Mouse (Mus musculus) forebrain, embryonic 14.5 days (tissue): ENCODE data around the gene Scn10a. TPM values are rescaled to one million over a fixed set of nuclear protein-coding genes. Genes with fewer than 3 reads are reported as not detected.
A peak's percentile ranks its signal among the peaks of the same experiment; 100 is the strongest.

ENCODE experiments used
- ATAC-seq: fragments of 200-750 bp; cut with Nextera tagmentation; 2 replicates; pipeline ENCODE4 v1.8.0; 2017; ENCODE audit warnings: mild to moderate bottlenecking, moderate library complexity
- DNase-seq: peaks from one replicate; pipeline ENCODE4 v3.0.0-alpha.2; 2015; ENCODE audit warnings: low spot score
- H3K27ac ChIP-seq: fragments of 300-500 bp; sonication (generic); 2 replicates; pipeline ENCODE4 v1.5.1; 2014; ENCODE audit warnings: low read depth, mild to moderate bottlenecking, control low read depth, low read length, moderate library complexity
- H3K27me3 ChIP-seq: fragments of 300-500 bp; sonication (generic); replicated peaks from 2 replicates; pipeline ENCODE4 v1.6.1; 2014; ENCODE audit warnings: low read length, control low read depth, mixed read lengths; ENCODE audit not compliant: control insufficient read depth, insufficient read depth
- H3K36me3 ChIP-seq: fragments of 300-500 bp; sonication (generic); 2 replicates; pipeline ENCODE4 v1.6.1; 2014; ENCODE audit warnings: low read length, control low read depth; ENCODE audit not compliant: control insufficient read depth, insufficient read depth
- H3K4me1 ChIP-seq: fragments of 300-500 bp; sonication (generic); 2 replicates; pipeline ENCODE4 v1.6.1; 2014; ENCODE audit warnings: antibody characterized with exemption, low read length, control low read depth; ENCODE audit not compliant: control insufficient read depth, insufficient read depth
- H3K4me2 ChIP-seq: fragments of 300-500 bp; sonication (generic); 2 replicates; pipeline ENCODE4 v1.6.1; 2014; ENCODE audit warnings: mild to moderate bottlenecking, control low read depth, low read length
- H3K4me3 ChIP-seq: fragments of 300-500 bp; sonication (generic); 2 replicates; pipeline ENCODE4 v1.5.1; 2014; ENCODE audit warnings: low read depth, low read length, control low read depth
- H3K9ac ChIP-seq: fragments of 300-500 bp; sonication (generic); 2 replicates; pipeline ENCODE4 v1.6.1; 2014; ENCODE audit warnings: mild to moderate bottlenecking, low read length, control low read depth, moderate library complexity
- H3K9me3 ChIP-seq: fragments of 300-500 bp; sonication (generic); replicated peaks from 2 replicates; pipeline ENCODE4 v1.6.1; 2016; ENCODE audit warnings: low read length, control low read depth, mixed read lengths; ENCODE audit not compliant: control insufficient read depth
- WGBS: fragments of 180-500 bp; shearing (Covaris S2); extraction: QIAGEN DNeasy Blood & Tissue Kit; methylation state at CpG from one replicate; pipeline ENCODE4 v1.1.7; 2014; 5-methylcytosine and 5-hydroxymethylcytosine counted together
- polyA plus RNA-seq: library from polyadenylated mRNA; unstranded; fragments of >200 nt; fragmentation: Nextera tagmentation; extraction: Ambion mirVana; gene quantifications from 2 replicates; pipeline ENCODE4 v1.2.1, GENCODE M21; 2014

Scn10a gene
- polyA plus RNA-seq, 1 experiment from 2014 or later, result 0.11 TPM

DNA sequence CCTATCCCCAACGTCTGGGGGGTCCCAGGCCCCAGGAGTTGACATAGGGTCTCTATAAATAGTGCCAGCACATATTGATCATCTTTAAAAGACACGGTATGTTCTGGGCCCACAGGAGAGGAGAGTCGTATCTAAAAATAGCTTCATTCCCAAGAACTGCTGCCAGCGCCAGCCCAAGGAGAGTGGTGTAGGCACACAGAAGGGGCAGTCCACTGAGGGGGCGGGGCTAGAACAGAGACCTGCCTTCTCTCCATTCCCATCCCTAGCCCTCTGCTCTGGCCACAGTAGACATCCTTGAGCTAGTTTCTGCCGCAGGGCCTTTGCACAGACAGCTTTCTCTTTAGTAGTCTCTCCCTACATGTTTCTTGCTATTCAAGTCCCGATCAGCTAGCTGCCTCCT, 144.8 kb downstream of the Scn10a start:
- Histone ChIP-seq H3K9me3 (no peaks in the 10 kb centered on the region), H3K9ac (no peak overlapping the region), H3K4me2 (no peak overlapping the region), H3K36me3 (no peaks in the 10 kb centered on the region), H3K4me3 (no peak overlapping the region), H3K27ac (no peak overlapping the region), H3K27me3 (peaks cover 28% of the 10 kb centered on the region), H3K4me1 (peaks cover 32% of the 10 kb centered on the region)
- no peak for DNase-seq
- 78% methylated on average over 7 of the region's 7 CpGs for WGBS
- no peak for ATAC-seq

- Histone ChIP-seq H3K9me3 (no peaks in the 10 kb centered on the region), H3K4me2 (no peak overlapping the region; the same call in 1 of the 2 replicates), H3K9ac (no peak overlapping the region), H3K4me3 (no peak overlapping the region), H3K4me1 (peaks cover 28% of the 10 kb centered on the region), H3K36me3 (no peaks in the 10 kb centered on the region), H3K27ac (no peak overlapping the region), H3K27me3 (peaks cover 19% of the 10 kb centered on the region)
- ATAC-seq (no peak), DNase-seq (peak; percentile 38)
- WGBS, result 13% methylated on average over 14 of the region's 14 CpGs
Measured at GRCm38 (mm10) chr9:119573009-119573408, 146.1 kb downstream of the Scn10a start.

DNA sequence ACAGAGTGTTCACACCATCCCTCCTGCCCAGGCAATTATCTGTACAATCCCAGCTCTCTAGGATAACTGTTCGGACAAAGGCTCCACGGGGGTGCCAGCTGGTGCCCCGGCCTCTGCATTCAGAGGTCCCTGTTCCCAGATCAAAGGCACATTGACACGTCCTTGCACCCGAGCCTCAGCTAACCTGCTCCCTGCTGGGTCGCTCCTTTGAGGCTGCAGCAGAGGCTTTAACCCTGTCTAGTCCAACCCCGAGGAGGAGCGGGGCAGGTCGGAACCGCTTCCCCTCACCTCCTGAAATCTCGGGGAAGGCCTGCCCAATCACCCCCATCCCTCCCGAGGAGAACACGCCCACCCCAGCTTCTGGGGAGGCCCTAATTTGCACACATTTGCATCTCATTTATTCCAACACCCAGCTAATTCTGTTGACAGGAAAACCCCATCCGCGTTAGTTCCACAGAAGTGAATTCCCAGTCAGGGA, 147.7 kb downstream of the Scn10a start:
- Histone ChIP-seq H3K27ac (peak overlapping the region; percentile 39; the same call in 1 of the 2 replicates), H3K9ac (peak overlapping the region; percentile 36; the same call in 1 of the 2 replicates), H3K4me1 (peaks cover 28% of the 10 kb centered on the region), H3K4me3 (peak overlapping the region; percentile 4), H3K4me2 (peak overlapping the region; percentile 49), H3K9me3 (no peaks in the 10 kb centered on the region), H3K27me3 (0 out of 2 replicates have a peak, but pooled peaks cover 8% of the 10 kb centered on the region), H3K36me3 (no peaks in the 10 kb centered on the region)
- peak; percentile 82 for DNase-seq
- ATAC-seq, result peak; percentile 80
- WGBS, result 0% methylated on average over 15 of the region's 15 CpGs

- no peak overlapping the region for H3K4me2 ChIP-seq
- H3K36me3 ChIP-seq, result no peaks in the 10 kb centered on the region
- no peak for DNase-seq
- no peak overlapping the region for H3K4me3 ChIP-seq
- H3K9me3 ChIP-seq, result no peaks in the 10 kb centered on the region
- WGBS, result 10% methylated on average over 9 of the region's 9 CpGs
- H3K9ac ChIP-seq, result no peak overlapping the region
- H3K4me1 ChIP-seq, result peaks cover 28% of the 10 kb centered on the region
- H3K27me3 ChIP-seq, result 0 out of 2 replicates have a peak, but pooled peaks cover 8% of the 10 kb centered on the region
- H3K27ac ChIP-seq, result no peak overlapping the region
- no peak for ATAC-seq
Measured at GRCm38 (mm10) chr9:119570652-119571051, 148.5 kb downstream of the Scn10a start.

DNA sequence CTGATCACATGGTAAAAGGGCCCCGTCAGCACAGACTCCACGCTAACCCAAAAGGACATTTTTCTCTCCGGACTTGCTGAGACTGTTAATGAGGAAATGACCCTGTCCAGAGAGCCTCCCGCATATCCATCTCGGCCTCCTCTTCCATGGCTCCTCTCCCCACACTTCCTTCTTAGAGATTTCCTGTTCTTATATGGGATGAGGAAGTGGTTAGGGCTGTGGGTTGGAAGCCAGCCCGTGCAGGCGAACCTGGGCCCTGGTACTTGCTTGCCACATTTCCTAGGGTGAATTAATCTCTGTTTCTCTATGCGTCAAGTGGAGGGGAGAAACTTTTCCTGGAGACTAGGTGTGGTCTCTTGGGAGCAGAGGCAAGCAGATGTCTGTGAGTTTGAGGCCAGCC, 150.4 kb downstream of the Scn10a start:
- Histone ChIP-seq H3K4me2 (no peak overlapping the region), H3K9ac (no peak overlapping the region), H3K27ac (no peak overlapping the region), H3K36me3 (no peaks in the 10 kb centered on the region), H3K27me3 (0 out of 2 replicates have a peak, but pooled peaks cover 4% of the 10 kb centered on the region), H3K9me3 (no peaks in the 10 kb centered on the region), H3K4me1 (peaks cover 28% of the 10 kb centered on the region), H3K4me3 (no peak overlapping the region)
- ATAC-seq (no peak), DNase-seq (no peak)
- WGBS, result 89% methylated on average over 8 of the region's 8 CpGs

GRCm38 (mm10) chr9:119567800-119568199, 151.3 kb downstream of the Scn10a start:
- H3K9me3 ChIP-seq, result no peaks in the 10 kb centered on the region
- no peak overlapping the region for H3K4me3 ChIP-seq
- ATAC-seq (no peak), DNase-seq (no peak)
- no peak overlapping the region for H3K27ac ChIP-seq
- 0 out of 2 replicates have a peak, but pooled peaks cover 4% of the 10 kb centered on the region for H3K27me3 ChIP-seq
- H3K4me2 ChIP-seq, result no peak overlapping the region
- 80% methylated on average over 5 of the region's 5 CpGs for WGBS
- peaks cover 21% of the 10 kb centered on the region for H3K4me1 ChIP-seq
- H3K9ac ChIP-seq, result no peak overlapping the region
- no peaks in the 10 kb centered on the region for H3K36me3 ChIP-seq

DNA sequence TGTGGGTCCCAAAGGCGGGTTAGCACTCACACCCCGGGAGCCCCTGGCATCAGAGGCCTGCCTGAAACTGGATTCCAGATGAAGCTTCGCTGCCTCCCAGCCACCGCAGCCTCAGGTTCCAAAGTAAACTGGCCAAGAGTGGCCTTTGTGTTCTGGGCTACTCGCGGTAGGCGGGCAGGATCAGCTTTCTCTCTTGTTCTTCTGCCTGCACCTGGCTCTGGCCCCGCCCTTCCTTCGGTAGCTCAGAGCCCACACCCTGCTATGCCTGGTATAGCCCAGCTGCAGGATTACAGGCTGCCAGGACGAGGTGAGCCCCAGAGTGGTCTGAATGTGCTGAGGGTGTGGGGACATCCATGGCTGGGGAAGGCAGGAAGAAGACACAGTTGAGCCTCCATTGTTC, 152.9 kb downstream of the Scn10a start:
- H3K4me2 ChIP-seq, result no peak overlapping the region
- peaks cover 13% of the 10 kb centered on the region; the same call in 1 of the 2 replicates for H3K4me1 ChIP-seq
- H3K4me3 ChIP-seq, result no peak overlapping the region
- no peaks in the 10 kb centered on the region for H3K36me3 ChIP-seq
- 17% methylated on average over 10 of the region's 10 CpGs for WGBS
- 0 out of 2 replicates have a peak, but pooled peaks cover 4% of the 10 kb centered on the region for H3K27me3 ChIP-seq
- no peaks in the 10 kb centered on the region for H3K9me3 ChIP-seq
- DNase-seq (no peak), ATAC-seq (no peak)
- no peak overlapping the region for H3K27ac ChIP-seq
- no peak overlapping the region for H3K9ac ChIP-seq

DNA sequence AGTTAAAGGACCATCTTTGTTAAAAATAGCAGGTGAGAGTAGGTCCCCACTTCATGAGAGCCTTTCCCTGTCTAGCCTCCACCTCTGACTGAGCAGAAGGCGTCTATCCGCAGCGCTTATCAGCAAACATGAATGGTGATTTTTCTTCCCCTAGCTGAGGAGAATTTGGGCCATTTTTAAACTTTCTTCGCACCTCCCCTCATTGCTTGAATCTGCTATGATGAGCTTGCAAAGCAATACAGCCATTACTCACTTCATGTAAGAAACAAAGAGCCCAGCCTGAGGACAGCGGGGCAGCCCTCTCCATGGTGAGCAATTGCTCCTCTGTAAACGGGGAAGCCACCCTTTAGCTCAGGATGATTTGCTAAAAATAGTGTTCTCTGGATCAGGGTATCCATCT, 154.3 kb downstream of the Scn10a start:
- 81% methylated on average over 6 of the region's 6 CpGs for WGBS
- no peak for DNase-seq
- H3K4me1 ChIP-seq, result peaks cover 7% of the 10 kb centered on the region; the same call in 1 of the 2 replicates
- H3K27me3 ChIP-seq, result 0 out of 2 replicates have a peak, but pooled peaks cover 4% of the 10 kb centered on the region
- no peaks in the 10 kb centered on the region for H3K36me3 ChIP-seq
- H3K27ac ChIP-seq, result no peak overlapping the region
- ATAC-seq, result no peak
- H3K9me3 ChIP-seq, result no peaks in the 10 kb centered on the region
- no peak overlapping the region for H3K4me3 ChIP-seq
- H3K9ac ChIP-seq, result no peak overlapping the region
- H3K4me2 ChIP-seq, result no peak overlapping the region

GRCm38 (mm10) chr9:119563617-119564016, 155.5 kb downstream of the Scn10a start:
- no peak overlapping the region for H3K9ac ChIP-seq
- ATAC-seq, result no peak
- H3K9me3 ChIP-seq, result no peaks in the 10 kb centered on the region
- 0 out of 2 replicates have a peak, but pooled peaks cover 4% of the 10 kb centered on the region for H3K27me3 ChIP-seq
- 81% methylated on average over 6 of the region's 6 CpGs for WGBS
- H3K4me2 ChIP-seq, result no peak overlapping the region
- DNase-seq, result no peak
- H3K27ac ChIP-seq, result no peak overlapping the region
- H3K4me1 ChIP-seq, result peaks cover 7% of the 10 kb centered on the region; the same call in 1 of the 2 replicates
- no peaks in the 10 kb centered on the region for H3K36me3 ChIP-seq
- no peak overlapping the region for H3K4me3 ChIP-seq
